Comparison of ENCODE assay signal across 7 mouse cellular contexts in the genomic region with DNA sequence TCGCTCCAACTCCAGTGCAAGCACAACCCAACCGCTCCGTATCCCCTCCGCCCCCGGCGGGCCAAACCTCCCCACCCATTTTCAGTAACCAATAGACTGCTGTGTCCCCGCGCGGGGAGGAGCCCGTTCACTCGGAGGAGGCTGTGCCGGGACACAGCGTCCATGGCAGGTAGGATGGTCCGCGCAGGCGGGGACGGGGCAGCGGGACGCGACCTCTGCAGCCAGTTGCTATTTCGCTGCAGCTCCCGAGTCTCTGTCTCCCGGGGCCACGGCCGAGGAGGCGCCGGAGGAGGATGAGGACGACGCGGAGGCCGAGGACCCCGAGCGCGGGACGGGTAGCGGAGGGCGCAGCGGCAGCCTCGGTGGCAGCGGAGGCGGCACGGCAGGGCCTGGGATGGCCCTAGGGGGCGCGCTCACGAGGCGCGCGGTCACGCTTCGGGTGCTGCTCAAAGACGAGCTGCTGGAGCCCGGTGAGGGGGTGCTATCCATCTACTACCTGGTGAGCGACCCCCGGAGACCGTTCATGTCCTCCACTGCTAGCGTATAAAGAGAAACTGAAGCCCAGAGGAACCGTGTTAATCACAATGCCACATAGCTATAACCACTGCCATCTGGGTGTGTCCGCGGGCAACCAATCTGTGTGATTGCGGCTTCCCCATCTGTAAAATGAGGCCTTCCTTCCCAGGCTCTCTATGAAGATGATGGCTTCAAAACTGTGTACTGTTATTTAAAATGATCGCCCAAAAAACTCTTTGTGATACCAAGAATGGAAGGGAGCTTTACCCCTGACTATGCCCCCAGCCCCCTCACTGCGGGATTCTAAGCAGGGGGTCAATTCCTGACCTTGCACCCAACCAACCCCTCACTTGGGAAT. TPM values are rescaled to one million over a fixed set of nuclear protein-coding genes. Genes with fewer than 3 reads are reported as not detected.
DNase-seq lines count a peak whose midpoint lies in the region; ATAC-seq lines count a peak whose summit lies in the region.

No protein-coding gene starts in this region.

- 0 out of 2 replicates have a peak, but pooled peaks cover 7% of the 10 kb centered on the region for H3K27me3 ChIP-seq in embryonic facial prominence, embryonic 10.5 days (replicated peaks; ENCODE audit: low read depth, poor library complexity, severe bottlenecking)
- H3K27me3 ChIP-seq in limb, embryonic 10.5 days (ENCODE audit: low read depth, poor library complexity, severe bottlenecking) = peaks cover 12% of the 10 kb centered on the region
- H3K27me3 ChIP-seq in midbrain, embryonic 13.5 days = peaks cover 7% of the 10 kb centered on the region; the same call in 1 of the 2 replicates

- 1% methylated on average over 62 of the region's 62 CpGs for WGBS in embryonic facial prominence, embryonic 10.5 days
- 1% methylated on average over 61 of the region's 62 CpGs for WGBS in limb, embryonic 10.5 days
- WGBS in midbrain, embryonic 13.5 days = 2% methylated on average over 56 of the region's 62 CpGs

- DNase-seq in adrenal gland, postnatal 10 days = peak; percentile 96
- peak; percentile 96 for DNase-seq in embryonic facial prominence, embryonic 10.5 days (ENCODE audit: low spot score)
- DNase-seq in kidney, adult 11 months = peak; percentile 92
- peak; percentile 93 for DNase-seq in limb, embryonic 10.5 days (ENCODE audit: low spot score)
- peak; percentile 83 for DNase-seq in spleen, adult 12 weeks (ENCODE audit: low spot score)

- peak overlapping the region; percentile 76 for H3K9ac ChIP-seq in midbrain, embryonic 13.5 days (replicated peaks)

- H3K4me2 ChIP-seq in midbrain, embryonic 13.5 days (replicated peaks) = peak overlapping the region; percentile 80

- ATAC-seq in granulocyte monocyte progenitor cell, adult 5-6 weeks (replicated peaks; ENCODE audit: poor library complexity, severe bottlenecking) = peak; percentile 80
- ATAC-seq in midbrain, embryonic 13.5 days = peak; percentile 91

- H3K9me3 ChIP-seq in embryonic facial prominence, embryonic 10.5 days = no peaks in the 10 kb centered on the region
- H3K9me3 ChIP-seq in limb, embryonic 10.5 days (replicated peaks) = no peaks in the 10 kb centered on the region
- no peaks in the 10 kb centered on the region for H3K9me3 ChIP-seq in midbrain, embryonic 13.5 days

- H3K36me3 ChIP-seq in embryonic facial prominence, embryonic 10.5 days (replicated peaks) = peaks cover 36% of the 10 kb centered on the region
- H3K36me3 ChIP-seq in limb, embryonic 10.5 days = peaks cover 40% of the 10 kb centered on the region
- H3K36me3 ChIP-seq in midbrain, embryonic 13.5 days = peaks cover 35% of the 10 kb centered on the region

- H3K27ac ChIP-seq in embryonic facial prominence, embryonic 10.5 days (replicated peaks) = peak overlapping the region; percentile 92
- H3K27ac ChIP-seq in limb, embryonic 10.5 days = peak overlapping the region; percentile 95
- peak overlapping the region; percentile 93 for H3K27ac ChIP-seq in midbrain, embryonic 13.5 days

- peaks cover 42% of the 10 kb centered on the region for H3K4me1 ChIP-seq in embryonic facial prominence, embryonic 10.5 days
- peaks cover 37% of the 10 kb centered on the region for H3K4me1 ChIP-seq in limb, embryonic 10.5 days
- peaks cover 39% of the 10 kb centered on the region for H3K4me1 ChIP-seq in midbrain, embryonic 13.5 days (replicated peaks)

- peak overlapping the region; percentile 81 for H3K4me3 ChIP-seq in embryonic facial prominence, embryonic 10.5 days
- peak overlapping the region; percentile 88 for H3K4me3 ChIP-seq in limb, embryonic 10.5 days
- peak overlapping the region; percentile 55 for H3K4me3 ChIP-seq in midbrain, embryonic 13.5 days (replicated peaks)

RNA-seq across cellular contexts. Expression of a gene that starts 3.8 kb away (rescaled TPM):
- total RNA-seq in adrenal gland, postnatal 10 days (2021) = 10 to 100 TPM; 77.0 to 91.2 TPM
- polyA plus RNA-seq in embryonic facial prominence, embryonic 10.5 days (2016; fragmentation: Nextera tagmentation; extraction: Ambion mirVana) = 126 and 135 TPM in 2 replicates
- 22.0 and 30.8 TPM in 2 replicates for total RNA-seq in granulocyte monocyte progenitor cell, adult 5-6 weeks (2014; fragmentation: Nextera tagmentation)
- total RNA-seq in granulocyte monocyte progenitor cell, adult 5-6 weeks (2017) = 45.8 and 62.2 TPM in 2 replicates
- 115 and 130 TPM in 2 replicates for polyA plus RNA-seq in limb, embryonic 10.5 days (2016; fragmentation: Nextera tagmentation; extraction: Ambion mirVana)
- 159 and 182 TPM in 2 replicates for polyA plus RNA-seq in midbrain, embryonic 13.5 days (2015; fragmentation: Nextera tagmentation; extraction: Ambion mirVana)

RNA-seq across cellular contexts. Expression of a gene that starts 3.9 kb away (rescaled TPM):
- total RNA-seq in adrenal gland, postnatal 10 days (2021) = 10 to 100 TPM; 15.2 to 17.2 TPM
- polyA plus RNA-seq in embryonic facial prominence, embryonic 10.5 days (2016; fragmentation: Nextera tagmentation; extraction: Ambion mirVana) = 8.2 and 8.8 TPM in 2 replicates
- total RNA-seq in granulocyte monocyte progenitor cell, adult 5-6 weeks (2014; fragmentation: Nextera tagmentation) = not detected in 2 replicates
- 0.36 TPM in 1 of 2 replicates, not detected in the other for total RNA-seq in granulocyte monocyte progenitor cell, adult 5-6 weeks (2017)
- 6.4 and 7.3 TPM in 2 replicates for polyA plus RNA-seq in limb, embryonic 10.5 days (2016; fragmentation: Nextera tagmentation; extraction: Ambion mirVana)
- 4.6 and 5.0 TPM in 2 replicates for polyA plus RNA-seq in midbrain, embryonic 13.5 days (2015; fragmentation: Nextera tagmentation; extraction: Ambion mirVana)

RNA-seq across cellular contexts. Expression of a gene that starts 23.0 kb away (rescaled TPM):
- total RNA-seq in adrenal gland, postnatal 10 days (2021) = 1 to 10 TPM; 1.4 to 3.7 TPM
- polyA plus RNA-seq in embryonic facial prominence, embryonic 10.5 days (2016; fragmentation: Nextera tagmentation; extraction: Ambion mirVana) = 63.3 and 69.4 TPM in 2 replicates
- not detected in 2 replicates for total RNA-seq in granulocyte monocyte progenitor cell, adult 5-6 weeks (2014; fragmentation: Nextera tagmentation)
- total RNA-seq in granulocyte monocyte progenitor cell, adult 5-6 weeks (2017) = not detected in 2 replicates
- polyA plus RNA-seq in limb, embryonic 10.5 days (2016; fragmentation: Nextera tagmentation; extraction: Ambion mirVana) = 44.0 and 56.6 TPM in 2 replicates
- polyA plus RNA-seq in midbrain, embryonic 13.5 days (2015; fragmentation: Nextera tagmentation; extraction: Ambion mirVana) = 135 and 136 TPM in 2 replicates

RNA-seq across cellular contexts. Expression of a gene that starts 27.1 kb away (rescaled TPM):
- 10 to 100 TPM; 49.3 to 50.7 TPM for total RNA-seq in adrenal gland, postnatal 10 days (2021)
- polyA plus RNA-seq in embryonic facial prominence, embryonic 10.5 days (2016; fragmentation: Nextera tagmentation; extraction: Ambion mirVana) = 170 and 173 TPM in 2 replicates
- total RNA-seq in granulocyte monocyte progenitor cell, adult 5-6 weeks (2014; fragmentation: Nextera tagmentation) = 23.8 and 29.4 TPM in 2 replicates
- 23.0 and 25.3 TPM in 2 replicates for total RNA-seq in granulocyte monocyte progenitor cell, adult 5-6 weeks (2017)
- polyA plus RNA-seq in limb, embryonic 10.5 days (2016; fragmentation: Nextera tagmentation; extraction: Ambion mirVana) = 181 and 187 TPM in 2 replicates
- 113 and 123 TPM in 2 replicates for polyA plus RNA-seq in midbrain, embryonic 13.5 days (2015; fragmentation: Nextera tagmentation; extraction: Ambion mirVana)

RNA-seq across cellular contexts. Expression of a gene that starts 30.9 kb away (rescaled TPM):
- total RNA-seq in adrenal gland, postnatal 10 days (2021) = 10 to 100 TPM in 1 of 2 experiments, 1 to 10 TPM in 1; 8.4 to 10.9 TPM
- polyA plus RNA-seq in embryonic facial prominence, embryonic 10.5 days (2016; fragmentation: Nextera tagmentation; extraction: Ambion mirVana) = 50.7 and 52.3 TPM in 2 replicates
- 36.0 and 39.4 TPM in 2 replicates for total RNA-seq in granulocyte monocyte progenitor cell, adult 5-6 weeks (2014; fragmentation: Nextera tagmentation)
- 32.1 and 36.0 TPM in 2 replicates for total RNA-seq in granulocyte monocyte progenitor cell, adult 5-6 weeks (2017)
- 54.7 and 60.2 TPM in 2 replicates for polyA plus RNA-seq in limb, embryonic 10.5 days (2016; fragmentation: Nextera tagmentation; extraction: Ambion mirVana)
- polyA plus RNA-seq in midbrain, embryonic 13.5 days (2015; fragmentation: Nextera tagmentation; extraction: Ambion mirVana) = 10.1 and 11.0 TPM in 2 replicates

Comparison
In these comparisons a context has a peak if more than half of its experiments do, and no peak if none do; other contexts are left out.
1. Peak in every context shown above with its lines: DNase-seq, ATAC-seq, H3K4me3 ChIP-seq and H3K27ac ChIP-seq.